Mouse (Mus musculus): ENCODE results near the gene Tmbim7. TPM values are rescaled to one million over a fixed set of nuclear protein-coding genes. Genes with fewer than 3 reads are reported as not detected.
A peak's percentile ranks its signal among the peaks of the same experiment; 100 is the strongest.
"Not testable (repeated sequence)": the region's sequence is repeated elsewhere in the genome, so short reads cannot be mapped to it uniquely, and the experiment has no call there.

The Tmbim7 gene
- 0.08 TPM in 1 of 2 replicates, not detected in the other for polyA plus RNA-seq (2012; rRNA removed)

DNA sequence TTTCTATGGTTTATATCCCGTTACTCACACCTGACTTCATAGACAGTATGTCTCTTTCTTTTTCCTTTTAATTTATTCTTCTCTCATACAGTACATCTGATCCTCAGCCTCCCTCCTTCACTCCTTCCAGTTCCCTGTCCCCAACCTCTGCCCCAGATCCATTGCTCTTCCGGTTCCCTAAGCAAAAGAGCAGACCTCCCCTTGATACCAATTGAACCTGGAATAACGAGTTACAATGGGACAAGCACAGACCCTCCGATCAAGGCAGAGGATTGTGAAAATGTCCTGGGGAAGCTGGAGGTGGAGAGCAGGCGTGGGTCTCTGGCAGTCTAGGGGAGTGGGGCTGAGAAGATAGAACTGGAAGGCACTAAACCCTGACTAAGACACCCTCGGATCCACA lies at the start of gene Tmbim7:
TSS of gene Tmbim7 (plus strand) at position 301 of the 400 bp plus-strand sequence.
- DNase-seq (ENCODE audit: extremely low spot score in 1 of 2, low spot score in 1 of 2) = no peak

GRCm38 (mm10) chr5:3607114-3607513 lies 43.9 kb upstream of the Tmbim7 start:
- no peak for DNase-seq (ENCODE audit: extremely low spot score in 1 of 2, low spot score in 1 of 2)

- no peak for DNase-seq (ENCODE audit: extremely low spot score in 1 of 2, low spot score in 1 of 2)
These were observed 41.7 kb upstream of the Tmbim7 start for GRCm38 (mm10) chr5:3609241-3609640.

DNA sequence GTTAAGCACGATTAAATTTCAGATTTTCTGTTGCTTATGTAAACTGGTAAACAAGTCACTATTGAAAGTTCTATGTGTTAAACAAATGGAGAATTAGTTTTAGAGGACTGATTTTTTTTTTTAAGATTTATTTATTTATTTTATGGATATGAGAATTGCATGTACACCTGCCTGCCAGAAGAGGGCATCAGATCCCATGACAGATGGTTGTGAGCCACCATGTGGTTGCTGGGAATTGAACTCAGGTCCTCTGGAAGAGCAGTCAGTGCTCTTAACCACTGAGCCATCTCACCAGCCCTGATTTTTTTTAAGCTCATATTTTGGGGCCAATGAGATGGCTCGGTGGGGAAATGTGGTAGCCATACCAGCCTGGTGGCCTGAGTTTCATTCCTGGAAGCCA lies 39.1 kb upstream of the Tmbim7 start:
- DNase-seq (ENCODE audit: extremely low spot score in 1 of 2, low spot score in 1 of 2) = not testable (repeated sequence)

- no peak for DNase-seq (ENCODE audit: extremely low spot score in 1 of 2, low spot score in 1 of 2)
These were observed 30.5 kb upstream of the Tmbim7 start for GRCm38 (mm10) chr5:3620486-3620885.

GRCm38 (mm10) chr5:3630055-3630454 lies 20.9 kb upstream of the Tmbim7 start:
- no peak for DNase-seq (ENCODE audit: extremely low spot score in 1 of 2, low spot score in 1 of 2)

DNA sequence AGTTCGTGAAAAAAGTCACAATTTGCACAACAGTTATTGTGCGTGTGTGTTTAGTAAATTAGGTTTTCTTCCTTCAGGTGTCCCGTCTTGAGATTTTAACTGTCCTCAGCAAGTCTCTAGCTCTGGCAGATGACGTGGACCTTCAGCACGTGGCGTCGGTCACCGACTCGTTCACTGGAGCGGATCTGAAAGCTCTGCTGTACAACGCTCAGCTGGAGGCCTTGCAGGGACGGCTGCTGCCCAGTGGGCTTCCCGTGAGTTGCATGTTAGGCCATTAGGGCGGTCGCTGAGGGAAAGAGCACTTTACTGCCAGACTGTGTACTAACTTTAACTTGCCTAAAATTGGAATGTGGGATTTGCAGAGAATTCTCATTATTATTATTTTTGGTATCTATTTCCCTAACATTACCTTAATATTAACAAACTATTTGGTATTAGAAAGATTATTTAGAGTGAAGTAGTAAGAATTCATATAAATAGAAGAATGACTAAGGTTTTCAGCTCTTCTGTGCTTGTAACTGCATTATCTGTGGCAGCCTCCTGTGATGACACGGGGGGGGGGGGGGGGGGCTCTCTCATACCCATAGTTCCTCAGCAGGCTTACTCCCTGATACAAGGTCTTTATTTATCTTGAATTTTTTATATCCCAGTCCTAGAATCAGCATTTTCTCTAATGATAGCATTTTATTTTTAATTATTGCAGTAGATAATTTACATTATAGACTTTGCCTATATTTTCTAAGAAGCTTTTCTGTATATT lies 19.3 kb upstream of the Tmbim7 start:
- DNase-seq (ENCODE audit: extremely low spot score in 1 of 2, low spot score in 1 of 2) = no peak

GRCm38 (mm10) chr5:3632285-3632684 lies 18.7 kb upstream of the Tmbim7 start:
- no peak for DNase-seq (ENCODE audit: extremely low spot score in 1 of 2, low spot score in 1 of 2)

DNA sequence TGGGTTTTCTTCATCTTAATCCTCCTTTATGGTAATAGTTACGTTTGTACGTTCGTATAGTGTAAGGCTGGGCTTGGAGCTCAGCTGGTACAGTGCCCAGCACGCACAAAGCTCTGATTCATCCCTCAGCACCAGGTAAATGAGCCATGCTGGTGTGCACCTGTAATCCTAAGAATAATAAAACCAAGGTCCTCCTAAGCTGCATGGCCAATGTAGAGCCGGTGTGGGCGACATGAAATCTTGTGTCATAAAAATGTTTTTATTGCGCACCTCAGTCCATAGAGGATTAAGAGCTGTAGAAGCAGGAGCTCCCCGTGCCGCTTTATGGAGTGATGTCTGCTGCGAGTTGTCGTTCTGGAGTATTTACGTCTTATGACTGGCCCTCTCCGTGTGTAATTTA lies 17.7 kb upstream of the Tmbim7 start:
- no peak for DNase-seq (ENCODE audit: extremely low spot score in 1 of 2, low spot score in 1 of 2)

GRCm38 (mm10) chr5:3633951-3634350 lies 17.0 kb upstream of the Tmbim7 start:
- no peak for DNase-seq (ENCODE audit: extremely low spot score in 1 of 2, low spot score in 1 of 2)

- no peak for DNase-seq (ENCODE audit: extremely low spot score in 1 of 2, low spot score in 1 of 2)
These were observed 15.7 kb upstream of the Tmbim7 start for GRCm38 (mm10) chr5:3635286-3635685.

DNA sequence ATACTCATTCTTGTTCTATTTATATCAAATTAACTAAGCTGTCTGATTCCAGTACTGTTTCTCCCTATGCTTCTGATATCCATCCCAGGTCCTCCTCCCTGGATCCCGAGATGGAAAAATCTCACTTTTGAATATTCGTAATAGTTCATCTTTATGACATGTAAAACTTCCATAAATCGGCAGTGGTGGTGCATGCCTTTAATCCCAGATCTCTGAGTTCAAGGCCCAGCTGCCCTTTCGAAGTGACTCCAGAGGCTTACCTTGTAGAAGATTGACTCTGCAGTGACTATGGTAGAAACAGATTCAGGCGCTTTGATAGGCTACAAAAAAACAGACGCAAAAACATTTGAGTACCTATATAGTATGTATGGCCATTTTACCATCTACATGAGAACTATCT lies 6.4 kb upstream of the Tmbim7 start:
- no peak for DNase-seq (ENCODE audit: extremely low spot score in 1 of 2, low spot score in 1 of 2)

DNA sequence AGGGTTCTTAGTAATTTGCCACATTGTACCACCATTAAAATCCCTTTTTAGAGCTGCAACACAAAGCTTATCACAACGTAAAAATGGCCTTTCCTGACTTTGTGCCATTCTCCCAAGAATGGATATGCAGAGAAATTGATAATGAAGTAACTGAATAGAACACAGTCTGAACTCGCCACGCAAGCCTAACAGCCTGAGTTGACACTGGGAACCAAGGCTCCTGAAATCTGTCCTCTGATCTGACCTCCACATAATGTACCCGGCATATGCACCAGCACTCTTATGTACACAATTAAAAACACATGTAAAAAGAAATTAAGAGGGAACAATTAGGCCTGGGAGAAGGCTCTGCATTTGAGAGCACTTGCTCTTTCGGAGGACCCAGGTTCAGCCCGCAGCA lies 5.7 kb upstream of the Tmbim7 start:
- DNase-seq (ENCODE audit: extremely low spot score in 1 of 2, low spot score in 1 of 2) = no peak

- DNase-seq (ENCODE audit: extremely low spot score in 1 of 2, low spot score in 1 of 2) = no peak
These were observed 4.4 kb upstream of the Tmbim7 start for GRCm38 (mm10) chr5:3646539-3646938.

DNA sequence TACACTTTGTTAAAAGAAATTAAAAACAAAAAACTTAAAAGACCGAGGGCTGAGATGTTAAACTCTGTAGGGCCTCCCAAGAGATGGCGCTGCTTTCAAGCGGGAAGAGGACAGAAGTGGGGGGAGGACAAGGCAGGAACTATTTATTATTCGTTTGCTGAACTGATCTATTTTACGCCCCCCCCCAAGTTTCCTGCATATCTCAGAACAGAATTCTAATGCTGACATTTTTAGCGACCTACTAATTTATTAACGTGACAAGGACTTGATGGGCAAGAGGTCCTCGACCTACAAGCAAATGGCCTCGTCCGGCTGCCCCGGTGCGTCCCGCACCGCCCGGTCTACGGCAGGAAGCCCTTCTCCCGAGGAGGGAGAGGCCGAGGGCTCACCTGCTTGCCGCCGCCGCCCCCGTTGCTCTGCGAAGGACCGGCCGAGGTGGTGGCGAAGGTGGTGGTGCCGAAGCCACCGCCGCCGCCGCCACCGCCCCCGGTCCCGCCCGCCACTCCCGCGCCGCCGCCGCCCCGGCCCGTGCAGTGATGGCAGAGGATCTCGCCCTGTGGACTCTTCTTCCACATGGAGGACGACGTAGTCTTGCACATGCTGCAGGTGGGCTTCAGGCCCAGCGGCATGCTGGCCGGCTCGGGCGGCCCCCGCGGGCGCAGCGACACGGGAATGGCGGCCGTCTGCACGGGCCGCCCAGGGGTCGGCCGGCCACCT lies 3.8 kb upstream of the Tmbim7 start:
- DNase-seq (ENCODE audit: extremely low spot score in 1 of 2, low spot score in 1 of 2) = peak in 1 of 2 experiments; percentile 71

- DNase-seq (ENCODE audit: extremely low spot score in 1 of 2, low spot score in 1 of 2) = peak; percentile 81 to 85
These were observed 3.3 kb upstream of the Tmbim7 start for GRCm38 (mm10) chr5:3647708-3648121.

GRCm38 (mm10) chr5:3648206-3648848 lies 2.7 kb upstream of the Tmbim7 start:
- DNase-seq (ENCODE audit: extremely low spot score in 1 of 2, low spot score in 1 of 2) = no peak

GRCm38 (mm10) chr5:3648849-3649210 lies 2.2 kb upstream of the Tmbim7 start:
- DNase-seq (ENCODE audit: extremely low spot score in 1 of 2, low spot score in 1 of 2) = no peak

DNA sequence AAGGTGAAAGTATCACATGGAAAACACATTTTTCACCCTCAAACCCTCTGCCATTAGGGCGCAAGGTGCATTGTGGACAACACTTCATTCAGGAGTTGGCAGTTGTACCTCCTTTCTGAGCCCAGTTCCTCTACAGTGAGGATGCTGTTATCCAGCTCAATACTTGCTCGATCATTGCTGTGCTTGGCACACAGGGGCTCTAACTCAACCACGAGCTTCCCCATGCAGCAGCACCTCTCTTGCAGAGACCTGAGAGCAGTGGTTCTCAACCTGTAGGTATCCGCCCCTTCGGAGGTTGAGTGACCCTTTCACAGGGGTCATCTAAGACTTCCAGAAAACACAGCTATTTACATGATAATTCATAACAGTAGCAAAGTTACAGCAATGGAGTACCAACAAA lies 640 bp downstream of the Tmbim7 start:
- DNase-seq (ENCODE audit: extremely low spot score in 1 of 2, low spot score in 1 of 2) = no peak

GRCm38 (mm10) chr5:3652903-3653575 lies 2.1 kb downstream of the Tmbim7 start:
- DNase-seq (ENCODE audit: extremely low spot score in 1 of 2, low spot score in 1 of 2) = not testable (repeated sequence)

DNA sequence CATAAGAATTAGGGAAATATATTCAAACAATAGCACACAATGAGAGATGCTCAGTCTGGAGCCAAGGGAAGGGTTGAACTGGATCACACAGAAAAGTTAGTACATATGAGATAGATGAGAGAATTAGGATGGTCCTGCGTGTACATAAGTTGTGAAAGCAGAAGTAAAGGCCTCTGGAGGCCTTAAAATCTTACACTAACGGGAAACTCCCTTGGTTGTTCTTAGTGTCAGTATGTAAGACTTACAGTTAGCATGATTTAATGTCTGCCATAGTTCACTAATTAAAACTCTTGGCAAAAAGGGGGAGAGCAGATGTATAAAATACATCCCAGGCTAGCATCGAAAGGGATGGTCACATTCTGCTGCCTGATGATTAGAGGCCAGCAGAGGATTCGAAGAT lies 2.8 kb downstream of the Tmbim7 start:
- DNase-seq (ENCODE audit: extremely low spot score in 1 of 2, low spot score in 1 of 2) = no peak
